Mouse (Mus musculus) megakaryocyte, embryonic 14.5 days (primary cell): ENCODE results near the gene Usp42.

ENCODE experiments used
- FLI1 ChIP-seq: IDR thresholded peaks from 2 replicates; pipeline ENCODE4 v1.6.1; 2012; ENCODE audit warnings: low read length, inconsistent platforms, mixed read lengths
- GATA1 ChIP-seq: IDR thresholded peaks from 3 replicates; pipeline ENCODE4 v1.6.1; 2012; ENCODE audit warnings: mixed read lengths, low read length, inconsistent platforms, borderline replicate concordance

GRCm38 (mm10) chr5:143686456-143686855, 45.6 kb downstream of the Usp42 start:
- TF ChIP-seq GATA1 (no peak), FLI1 (no peak)
